Mouse (Mus musculus) kidney, adult 2 months (tissue): ENCODE data around the gene Swi5. TPM values are rescaled to one million over a fixed set of nuclear protein-coding genes. Genes with fewer than 3 reads are reported as not detected.

Experiments
- DNase-seq: peaks from one replicate; pipeline ENCODE4 v3.0.0; 2021
- H3K27ac ChIP-seq: fragments of 200-500 bp; 2 replicates; pipeline ENCODE4 v1.5.1; 2012; ENCODE audit warnings: low read depth, low read length, control low read depth, inconsistent platforms; ENCODE audit not compliant: insufficient read depth
- H3K27me3 ChIP-seq: fragments of 200-500 bp; replicated peaks from 2 replicates; pipeline ENCODE4 v1.6.1; 2012; ENCODE audit warnings: mild to moderate bottlenecking, moderate library complexity, low read length, inconsistent platforms; ENCODE audit not compliant: control insufficient read depth, insufficient read depth
- H3K36me3 ChIP-seq: fragments of 200-500 bp; 2 replicates; pipeline ENCODE4 v1.6.1; 2012; ENCODE audit warnings: mild to moderate bottlenecking, moderate library complexity, low read length, inconsistent platforms; ENCODE audit not compliant: control insufficient read depth, insufficient read depth
- H3K4me1 ChIP-seq: fragments of 200-500 bp; 2 replicates; pipeline ENCODE4 v1.6.1; 2011; ENCODE audit warnings: low read length; ENCODE audit not compliant: control insufficient read depth, insufficient read depth
- H3K4me3 ChIP-seq: fragments of 200-500 bp; 2 replicates; pipeline ENCODE4 v1.5.1; 2011; ENCODE audit warnings: mild to moderate bottlenecking, low read depth, low read length, control low read depth; ENCODE audit not compliant: insufficient read depth
- CTCF ChIP-seq: fragments of 200-500 bp; conservative IDR thresholded peaks from 2 replicates; pipeline ENCODE4 v1.5.1; 2011; ENCODE audit warnings: low read depth, mild to moderate bottlenecking, control low read depth, low read length, moderate library complexity, mixed read lengths; ENCODE audit not compliant: insufficient read depth, insufficient read length
- POLR2A ChIP-seq: fragments of 200-500 bp; IDR thresholded peaks from one replicate; pipeline ENCODE4 v1.6.1; 2011; ENCODE audit warnings: low read depth, low read length, control low read depth
- WGBS: fragments of 180-500 bp; shearing (Covaris S2); methylation state at CpG from one replicate; pipeline ENCODE4 v1.1.7; 2018; 5-methylcytosine and 5-hydroxymethylcytosine counted together
- polyA plus RNA-seq: library from polyadenylated mRNA; depleted of rRNA; stranded (reverse); fragments of >200 nt; gene quantifications from 2 replicates; pipeline ENCODE4 v1.2.3, GENCODE M21; 2012; rRNA removed

Swi5 gene
- polyA plus RNA-seq, 1 experiment, result 242 TPM

- peak overlapping the region; percentile 41 for H3K27ac ChIP-seq
- peak; percentile 82 for DNase-seq
- no peak for TF ChIP-seq POLR2A
- peak; percentile 32 for TF ChIP-seq CTCF
- no peaks in the 10 kb centered on the region for H3K36me3 ChIP-seq
- peak overlapping the region; percentile 56 for H3K4me3 ChIP-seq
- no peaks in the 10 kb centered on the region for H3K27me3 ChIP-seq
- H3K4me1 ChIP-seq, result no peaks in the 10 kb centered on the region; the same call in 1 of the 2 replicates
- 0% methylated on average over 20 of the region's 20 CpGs for WGBS
These were observed 51.0 kb downstream of the Swi5 start for GRCm38 (mm10) chr2:32236760-32237487.

- H3K27me3 ChIP-seq, result no peaks in the 10 kb centered on the region
- DNase-seq, result peak; percentile 96
- TF ChIP-seq POLR2A (peak; percentile 38), CTCF (no peak)
- peak within 1 kb of the TSS; percentile 57 for H3K4me3 ChIP-seq
- H3K27ac ChIP-seq, result peak within 1 kb of the TSS; percentile 41
- WGBS, result under 1% methylated on average over 54 of the region's 54 CpGs
- H3K36me3 ChIP-seq, result peaks cover 2% of the 10 kb centered on the region; the same call in 1 of the 2 replicates
- no peaks in the 10 kb centered on the region; the same call in 1 of the 2 replicates for H3K4me1 ChIP-seq
These were observed 51.8 kb downstream of the Swi5 start, which contains the start of gene Pomt1 for GRCm38 (mm10) chr2:32235886-32236759. Gene Pomt1 (plus strand): TSS chr2:32236590.

DNA sequence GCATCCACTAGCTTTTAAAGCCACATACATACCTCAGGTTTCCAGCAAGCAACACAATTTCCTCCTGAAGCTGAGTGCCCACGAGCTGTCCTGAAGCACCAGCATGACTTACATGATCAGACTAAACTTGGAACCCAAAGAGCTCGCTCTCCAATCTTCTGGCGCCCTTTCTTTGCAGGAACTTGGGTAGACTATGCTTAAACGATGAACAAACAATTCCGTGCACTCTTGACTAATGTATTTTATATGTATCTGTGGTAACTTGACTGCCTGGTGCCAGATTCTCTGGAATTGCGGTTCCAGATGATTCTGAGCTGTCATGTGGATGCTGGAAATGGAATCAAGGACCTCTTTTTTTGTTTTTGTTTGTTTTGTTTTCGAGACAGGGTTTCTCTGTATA is 52.4 kb downstream of the Swi5 start:
- Histone ChIP-seq H3K4me3 (0 out of 2 replicates have a peak overlapping the region, but pooled peaks have one; percentile 57), H3K27ac (no peak overlapping the region), H3K4me1 (no peaks in the 10 kb centered on the region; the same call in 1 of the 2 replicates), H3K27me3 (no peaks in the 10 kb centered on the region), H3K36me3 (peaks cover 2% of the 10 kb centered on the region; the same call in 1 of the 2 replicates)
- no peak for TF ChIP-seq POLR2A
- TF ChIP-seq CTCF, result no peak
- WGBS, result 22% methylated on average over 7 of the region's 7 CpGs
- DNase-seq, result no peak

Other genes starting within 250 kb of the Swi5 start
- 2.6 and 4.9 TPM in 2 replicates for gene Fam78a, start 203.2 kb downstream of the Swi5 start, polyA plus RNA-seq
- gene Plpp7, start 192.5 kb downstream of the Swi5 start, polyA plus RNA-seq, result 5.7 and 6.0 TPM in 2 replicates
- gene Prrc2b, start 137.0 kb downstream of the Swi5 start, polyA plus RNA-seq, result 42.5 and 43.5 TPM in 2 replicates
- gene Pomt1, start 51.5 kb downstream of the Swi5 start, polyA plus RNA-seq, result 30.2 and 37.2 TPM in 2 replicates
- 134 and 147 TPM in 2 replicates for gene Uck1, start 27.9 kb downstream of the Swi5 start, polyA plus RNA-seq
- gene Golga2, start 691 bp downstream of the Swi5 start, polyA plus RNA-seq, result 30.8 and 31.2 TPM in 2 replicates
- gene Ciz1, start 64.3 kb upstream of the Swi5 start, polyA plus RNA-seq, result 130 and 131 TPM in 2 replicates
- 8.3 and 12.6 TPM in 2 replicates for gene Dnm1, start 65.3 kb upstream of the Swi5 start, polyA plus RNA-seq
- gene 1110008P14Rik, start 93.9 kb upstream of the Swi5 start, polyA plus RNA-seq, result 182 and 215 TPM in 2 replicates
- 8.0 and 9.4 TPM in 2 replicates for gene Lcn2, start 100.2 kb upstream of the Swi5 start, polyA plus RNA-seq
- gene Ptges2, start 107.8 kb upstream of the Swi5 start, polyA plus RNA-seq, result 69.7 and 80.6 TPM in 2 replicates
- gene Naif1, start 162.4 kb upstream of the Swi5 start, polyA plus RNA-seq, result 4.8 and 5.2 TPM in 2 replicates
- 25.3 and 30.6 TPM in 2 replicates for gene Slc25a25, start 163.4 kb upstream of the Swi5 start, polyA plus RNA-seq
- gene Fam102a, start 247.3 kb upstream of the Swi5 start, polyA plus RNA-seq, result 39.0 and 40.2 TPM in 2 replicates